ENCODE assay signal across 8 mouse cellular contexts in genomic region chr12:80407824-80408223, GRCm38 (mm10). TPM values are rescaled to one million over a fixed set of nuclear protein-coding genes. Genes with fewer than 3 reads are reported as not detected.
DNase-seq lines count a peak whose midpoint lies in the region; ATAC-seq and TF ChIP-seq lines count a peak whose summit lies in the region.

No protein-coding gene starts in this region.

- TF ChIP-seq POLR2A in testis, adult 2 months (IDR thresholded peaks at IDR 0.05; ENCODE audit: control insufficient read depth, low read depth, low read length): no peak

- no peaks in the 10 kb centered on the region for H3K27me3 ChIP-seq in heart, embryonic 10.5 days (ENCODE audit: insufficient read depth, poor library complexity, severe bottlenecking)
- H3K27me3 ChIP-seq in lung, embryonic 14.5 days (ENCODE audit: insufficient read depth, low read length): no peaks in the 10 kb centered on the region
- no peaks in the 10 kb centered on the region for H3K27me3 ChIP-seq in testis, adult 2 months (ENCODE audit: control insufficient read depth, insufficient read depth, low read length)

- no peak for ATAC-seq in lung, embryonic 14.5 days (ENCODE audit: insufficient read depth)

- H3K4me2 ChIP-seq in lung, embryonic 14.5 days: no peak overlapping the region

- H3K4me3 ChIP-seq in heart, embryonic 10.5 days: no peak overlapping the region
- no peak overlapping the region for H3K4me3 ChIP-seq in lung, embryonic 14.5 days (ENCODE audit: low read depth, low read length)
- no peak overlapping the region for H3K4me3 ChIP-seq in testis, adult 2 months (ENCODE audit: control insufficient read depth, low read depth, low read length)

- WGBS in heart, embryonic 10.5 days: 61% methylated on average over 3 of the region's 3 CpGs
- WGBS in lung, embryonic 14.5 days: 53% methylated on average over 3 of the region's 3 CpGs

- H3K36me3 ChIP-seq in heart, embryonic 10.5 days: peaks cover 57% of the 10 kb centered on the region
- peaks cover 22% of the 10 kb centered on the region for H3K36me3 ChIP-seq in lung, embryonic 14.5 days (ENCODE audit: insufficient read depth)
- no peaks in the 10 kb centered on the region for H3K36me3 ChIP-seq in testis, adult 2 months (ENCODE audit: control insufficient read depth, insufficient read depth, low read length)

- H3K9ac ChIP-seq in lung, embryonic 14.5 days: no peak overlapping the region

- peak; percentile 11 to 46 for DNase-seq in heart, adult 18-20 months
- DNase-seq in heart, embryonic 10.5 days (ENCODE audit: low spot score): no peak
- peak; percentile 46 for DNase-seq in right cerebral cortex, postnatal 14 days
- DNase-seq in right cerebral cortex, adult 18-20 months: no peak
- DNase-seq in embryo, embryonic 11 days: peak; percentile 52
- peak; percentile 80 for DNase-seq in lung, embryonic 14.5 days
- no peak for DNase-seq in right cerebral cortex, postnatal 25 days

- H3K4me1 ChIP-seq in heart, embryonic 10.5 days: no peaks in the 10 kb centered on the region
- no peaks in the 10 kb centered on the region for H3K4me1 ChIP-seq in lung, embryonic 14.5 days (ENCODE audit: insufficient read depth)
- H3K4me1 ChIP-seq in testis, adult 2 months (ENCODE audit: control insufficient read depth, insufficient read depth, low read length): no peaks in the 10 kb centered on the region

- peak; percentile 68 for TF ChIP-seq CTCF in lung, embryonic 14.5 days (IDR thresholded peaks at IDR 0.05; ENCODE audit: low read depth)
- peak; percentile 12; the same call in 1 of the 2 replicates for TF ChIP-seq CTCF in testis, adult 2 months (IDR thresholded peaks at IDR 0.05; ENCODE audit: control insufficient read depth, insufficient read depth, insufficient replicate concordance, low read depth, low read length)

- no peaks in the 10 kb centered on the region for H3K9me3 ChIP-seq in heart, embryonic 10.5 days
- no peaks in the 10 kb centered on the region for H3K9me3 ChIP-seq in lung, embryonic 14.5 days (ENCODE audit: low read depth, low read length)

- no peak overlapping the region for H3K27ac ChIP-seq in heart, embryonic 10.5 days
- no peak overlapping the region for H3K27ac ChIP-seq in lung, embryonic 14.5 days (ENCODE audit: low read depth)
- no peak overlapping the region for H3K27ac ChIP-seq in testis, adult 2 months (ENCODE audit: control insufficient read depth, insufficient read depth, low read depth, low read length)

RNA-seq across cellular contexts. Expression of gene Dcaf5, which starts 28.6 kb away (rescaled TPM):
- 10 to 100 TPM; 31.6 to 43.3 TPM for total RNA-seq in heart, adult 18-20 months (2021)
- 8.5 and 9.9 TPM in 2 replicates for polyA plus RNA-seq in heart, embryonic 10.5 days (2016; fragmentation: Nextera tagmentation; extraction: Ambion mirVana)
- 9.9 and 10.7 TPM in 2 replicates for polyA plus RNA-seq in lung, embryonic 14.5 days (2014; fragmentation: Nextera tagmentation; extraction: Ambion mirVana)
- polyA plus RNA-seq in testis, adult 2 months (2012; rRNA removed): 97.1 and 102 TPM in 2 replicates

RNA-seq across cellular contexts. Expression of gene Exd2, which starts 55.1 kb away (rescaled TPM):
- 10 to 100 TPM; 16.5 to 17.9 TPM for total RNA-seq in heart, adult 18-20 months (2021)
- polyA plus RNA-seq in heart, embryonic 10.5 days (2016; fragmentation: Nextera tagmentation; extraction: Ambion mirVana): 21.2 TPM in 2 replicates
- 28.5 and 29.5 TPM in 2 replicates for polyA plus RNA-seq in lung, embryonic 14.5 days (2014; fragmentation: Nextera tagmentation; extraction: Ambion mirVana)
- polyA plus RNA-seq in testis, adult 2 months (2012; rRNA removed): 19.0 and 24.2 TPM in 2 replicates

Comparison
In these comparisons a context has a peak if more than half of its experiments do, and no peak if none do; other contexts are left out.
1. DNase-seq: peak in heart, adult 18-20 months (2 of 2), right cerebral cortex, postnatal 14 days (single experiment), embryo, embryonic 11 days (single experiment) and lung, embryonic 14.5 days (single experiment); none in heart, embryonic 10.5 days (single experiment), right cerebral cortex, adult 18-20 months (single experiment) and right cerebral cortex, postnatal 25 days (single experiment).